Mouse (Mus musculus): ENCODE measurements at regions not wholly inside any gene's neighbourhood (a gene's known extent, or its start where the extent isn't known, plus 50 kb on each side); places are given as distances from the start of the nearest gene placed in this dataset.
A peak's percentile ranks its signal among the peaks of the same experiment; 100 is the strongest.

GRCm38 (mm10) chr16:8117543-8118167, 307.3 kb downstream of the Tmem114 start:
- DNase-seq (ENCODE audit: low spot score), result no peak

GRCm38 (mm10) chr16:8111329-8112116, 313.4 kb downstream of the Tmem114 start:
- no peak for DNase-seq (ENCODE audit: low spot score)

DNA sequence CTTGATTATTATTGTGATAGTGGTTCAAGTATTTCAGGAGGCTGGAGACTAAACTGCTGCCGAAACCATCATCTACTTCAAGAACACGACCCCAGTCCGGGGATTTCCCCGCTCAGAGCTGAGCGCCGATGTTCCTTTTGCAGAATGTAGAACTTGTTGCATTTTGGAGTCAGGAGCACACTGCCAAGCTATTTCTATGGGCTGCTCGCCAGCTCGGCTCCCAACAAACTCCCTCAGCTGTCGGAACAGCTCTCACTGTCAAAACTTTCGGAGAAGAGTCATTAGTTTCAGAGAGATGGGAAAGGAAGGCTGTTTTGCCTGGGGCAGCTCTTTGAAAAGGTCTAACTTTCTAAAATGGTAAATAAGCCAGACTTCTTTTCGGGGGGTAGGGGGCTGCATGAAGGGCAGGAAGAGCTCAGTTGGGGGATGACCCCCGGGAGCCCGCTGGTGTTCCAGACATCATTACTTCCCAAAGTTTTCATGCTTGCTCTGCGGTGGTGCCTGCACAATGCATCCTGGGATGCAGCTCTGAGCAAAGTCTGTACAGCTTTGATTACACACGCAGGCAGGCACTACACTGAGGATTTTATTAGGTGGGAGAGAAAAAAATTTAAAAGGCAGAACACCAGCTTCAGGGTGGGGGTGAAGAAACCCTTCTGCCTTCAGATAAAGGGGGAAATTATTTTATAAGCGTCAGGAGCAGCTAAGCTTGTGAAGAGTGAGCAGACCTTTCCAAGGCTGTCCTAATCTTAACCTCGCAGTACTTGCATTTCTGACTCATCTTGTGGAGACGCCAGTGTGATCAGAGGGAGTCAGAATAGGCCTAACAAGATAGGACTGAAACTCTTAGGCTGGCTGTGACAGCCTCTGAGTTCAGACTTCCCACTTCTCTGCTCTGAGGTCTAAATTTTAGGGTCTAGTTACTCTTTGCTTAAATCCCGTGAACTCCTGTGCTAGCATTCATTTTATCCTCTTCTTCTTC, 316.5 kb downstream of the Tmem114 start:
- no peak for DNase-seq (ENCODE audit: low spot score)

DNA sequence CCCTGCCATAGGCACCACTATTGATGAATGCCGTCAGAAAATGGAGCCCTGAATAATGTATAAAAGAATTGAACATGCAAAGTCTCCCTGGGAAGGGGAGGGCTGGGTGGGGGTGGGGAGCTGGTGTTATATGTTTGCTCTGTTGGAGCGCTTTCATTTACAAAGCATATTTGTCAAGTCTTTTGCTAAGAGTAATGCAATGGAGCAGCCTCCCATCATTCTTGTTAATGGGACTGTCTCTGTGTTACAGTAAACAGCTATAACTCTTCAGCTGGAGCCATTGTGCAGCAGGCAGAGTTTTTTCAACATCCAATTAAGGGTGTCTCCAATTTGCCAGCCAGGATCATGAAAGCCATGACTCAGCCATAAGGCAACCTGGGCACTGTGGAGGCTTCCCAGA, 345.9 kb downstream of the Tmem114 start:
- DNase-seq (ENCODE audit: low spot score), result no peak

DNA sequence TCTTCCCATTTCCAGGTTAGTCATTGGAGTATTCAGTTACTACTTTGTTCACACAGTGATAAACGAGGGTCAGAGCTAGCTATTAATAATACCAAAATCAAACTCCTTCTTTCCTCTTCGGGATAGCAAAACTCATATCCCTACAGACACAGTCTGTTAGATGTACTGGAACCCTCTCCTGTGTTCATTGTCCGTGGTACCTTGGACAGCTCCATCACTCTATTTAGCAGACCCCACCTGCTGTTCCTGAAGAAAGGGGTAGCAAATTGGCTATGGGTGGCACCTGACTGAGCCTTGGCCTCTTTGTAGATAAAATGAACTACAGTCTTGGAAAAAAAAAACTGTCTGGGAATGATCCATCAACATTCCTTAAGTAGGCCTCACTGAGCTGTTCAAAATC, 346.5 kb downstream of the Tmem114 start:
- DNase-seq (ENCODE audit: low spot score), result no peak

GRCm38 (mm10) chr16:8074729-8075128, 350.2 kb downstream of the Tmem114 start:
- no peak for DNase-seq (ENCODE audit: low spot score)

- DNase-seq (ENCODE audit: low spot score), result no peak
These were observed 371.0 kb downstream of the Tmem114 start for GRCm38 (mm10) chr16:8053936-8054335.

DNA sequence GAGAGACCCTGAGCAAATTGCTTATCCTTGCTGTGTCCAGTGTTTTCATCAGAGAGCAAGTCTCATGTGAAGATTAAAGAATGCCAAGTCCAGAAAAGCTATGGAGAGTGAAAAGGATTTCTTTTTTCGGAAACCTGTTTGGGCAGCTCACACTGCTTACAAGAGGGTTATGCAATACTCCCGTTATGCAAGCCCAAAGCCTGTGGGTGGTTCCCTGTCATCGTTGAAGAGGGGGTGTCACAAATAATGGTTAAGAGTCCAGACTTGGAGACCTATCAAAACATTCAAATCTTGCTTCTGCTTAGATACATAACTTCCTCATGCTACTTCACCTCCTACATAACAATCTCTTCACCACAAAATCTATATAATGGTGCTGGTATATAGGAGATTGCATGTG, 416.0 kb downstream of the Tmem114 start:
- DNase-seq (ENCODE audit: low spot score), result no peak

DNA sequence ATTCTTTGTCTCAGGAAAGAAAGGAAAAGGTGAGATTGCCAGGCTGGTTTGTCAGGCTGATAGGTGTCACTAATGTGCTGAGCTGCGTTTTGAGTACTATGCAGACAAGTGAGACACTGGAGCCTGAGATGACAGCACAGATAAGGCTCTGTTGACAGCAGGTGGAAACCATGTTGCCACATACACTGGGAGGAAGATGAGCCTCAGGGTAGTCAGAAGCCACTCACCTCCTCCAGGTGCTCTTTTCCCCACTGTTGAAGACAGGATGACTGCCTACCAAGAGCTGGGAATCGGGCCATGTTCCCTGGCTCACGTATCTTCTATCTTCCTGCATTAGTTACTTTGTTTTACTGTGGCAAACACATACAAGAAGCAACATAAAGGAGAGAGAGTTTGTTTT, 418.3 kb downstream of the Tmem114 start:
- no peak for DNase-seq (ENCODE audit: low spot score)

GRCm38 (mm10) chr16:8002339-8003089, 422.4 kb downstream of the Tmem114 start:
- DNase-seq (ENCODE audit: low spot score), result no peak

- DNase-seq (ENCODE audit: low spot score), result no peak
These were observed 442.1 kb downstream of the Tmem114 start for GRCm38 (mm10) chr16:7982816-7983215.

- no peak for DNase-seq (ENCODE audit: low spot score)
These were observed 446.5 kb downstream of the Tmem114 start for GRCm38 (mm10) chr16:7978466-7978865.

GRCm38 (mm10) chr16:7951616-7952015, 473.3 kb downstream of the Tmem114 start:
- DNase-seq (ENCODE audit: low spot score), result no peak

- no peak for DNase-seq (ENCODE audit: low spot score)
These were observed 482.6 kb downstream of the Tmem114 start for GRCm38 (mm10) chr16:7942333-7942732.

GRCm38 (mm10) chr16:7937167-7937566, 487.8 kb downstream of the Tmem114 start:
- DNase-seq (ENCODE audit: low spot score), result no peak

DNA sequence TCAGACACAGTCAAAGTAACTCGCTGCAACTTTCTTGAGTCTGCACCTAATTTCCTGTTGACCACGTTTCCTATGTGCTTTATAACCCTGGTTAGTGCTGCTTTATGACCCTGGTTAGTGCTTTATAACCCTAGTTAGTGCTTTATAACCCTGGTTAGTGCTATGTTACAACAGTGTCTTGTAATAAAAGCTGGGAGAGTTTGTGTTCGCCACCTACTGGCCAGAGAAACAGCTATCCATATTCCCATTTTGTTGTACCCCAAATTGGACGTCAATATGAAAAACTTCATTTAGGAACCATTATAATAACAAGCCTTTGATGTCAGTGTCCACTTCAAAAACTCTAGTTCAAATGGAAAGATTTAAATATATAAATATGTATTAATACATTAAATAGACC, 492.6 kb downstream of the Tmem114 start:
- DNase-seq (ENCODE audit: low spot score), result peak; percentile 14

GRCm38 (mm10) chr16:7931676-7932075, 493.3 kb downstream of the Tmem114 start:
- no peak for DNase-seq (ENCODE audit: low spot score)

DNA sequence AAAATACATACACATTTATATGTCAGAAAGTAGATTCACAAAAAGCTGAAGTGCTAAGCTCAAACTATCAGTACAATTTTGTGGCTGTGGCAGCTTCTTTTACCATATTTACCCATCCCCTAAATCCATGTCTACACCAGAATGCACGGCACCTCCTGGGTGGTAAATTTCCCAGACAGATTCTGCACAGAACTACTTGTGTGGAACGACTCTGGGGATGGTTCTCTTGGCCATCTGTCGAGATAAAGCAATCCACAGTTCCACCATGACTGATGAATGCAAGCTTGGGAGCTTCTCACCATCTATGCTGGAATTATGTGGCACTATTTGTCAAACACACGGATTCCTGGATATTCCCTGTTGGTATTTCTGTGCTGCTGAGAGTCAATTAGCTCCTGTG, 495.8 kb downstream of the Tmem114 start:
- no peak for DNase-seq (ENCODE audit: low spot score)

GRCm38 (mm10) chr16:7928391-7928935, 496.5 kb downstream of the Tmem114 start:
- DNase-seq (ENCODE audit: low spot score), result no peak

DNA sequence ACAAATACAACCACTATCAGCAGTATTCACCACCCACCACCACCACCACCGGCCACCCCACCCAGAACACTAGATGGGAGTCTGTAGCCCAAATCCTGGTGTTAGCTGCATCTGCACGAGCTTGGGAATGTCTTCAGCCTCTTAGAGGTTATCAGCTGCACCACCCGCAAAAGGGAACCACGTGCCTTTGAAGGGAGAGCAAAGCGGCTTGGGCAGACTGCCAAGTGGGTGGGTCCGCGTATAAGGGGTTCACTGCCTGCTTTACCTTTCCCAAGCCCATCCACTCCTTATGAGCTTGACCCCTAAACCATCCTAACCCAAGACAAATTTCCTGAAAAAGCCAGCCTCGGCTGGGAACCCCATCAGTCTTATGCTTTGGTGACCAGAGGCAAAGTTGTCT, 497.2 kb downstream of the Tmem114 start:
- DNase-seq (ENCODE audit: low spot score), result no peak

GRCm38 (mm10) chr16:7895786-7896185, 529.1 kb downstream of the Tmem114 start:
- DNase-seq (ENCODE audit: low spot score), result no peak

DNA sequence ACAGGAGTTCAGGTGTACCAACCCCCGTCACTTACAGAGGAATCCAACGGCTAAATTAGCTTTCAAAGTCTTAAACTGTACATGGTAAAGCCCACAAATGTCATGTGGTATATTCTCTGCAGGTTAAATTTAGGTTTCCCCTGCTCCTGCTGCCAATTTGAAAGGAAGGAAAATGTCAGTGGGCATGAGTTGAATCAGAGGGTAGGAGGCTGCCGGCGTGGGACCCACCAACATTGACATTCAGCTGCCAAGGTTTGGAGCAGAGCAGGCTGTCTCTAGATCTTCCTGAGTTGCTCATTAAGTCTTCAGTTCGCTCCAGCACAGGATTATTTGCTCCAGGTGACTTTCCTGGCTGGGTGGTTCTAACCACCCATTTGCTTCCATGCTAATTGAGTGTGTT, 532.1 kb downstream of the Tmem114 start:
- DNase-seq (ENCODE audit: low spot score), result no peak
